Comparison of ENCODE assay signal across 8 mouse cellular contexts in the genomic region with DNA sequence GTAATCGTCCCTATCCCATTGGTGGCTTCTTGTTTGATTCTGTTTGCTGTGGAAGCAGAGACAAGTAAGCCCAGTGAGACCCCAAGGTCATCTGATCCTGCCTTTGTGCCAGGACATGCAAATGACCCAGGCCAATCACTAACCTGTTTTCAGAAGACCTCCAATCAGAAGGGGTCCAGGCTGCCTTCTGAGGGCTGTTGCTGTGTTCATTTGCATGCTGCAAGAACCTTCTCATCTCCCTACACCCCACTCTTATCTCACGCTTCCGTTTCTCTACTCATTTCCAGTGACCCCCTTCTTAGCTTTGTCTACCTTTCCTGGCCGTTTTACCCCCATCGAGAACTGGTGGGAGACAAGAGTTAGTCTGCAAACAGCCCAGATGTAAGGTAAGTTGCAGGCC. TPM values are rescaled to one million over a fixed set of nuclear protein-coding genes. Genes with fewer than 3 reads are reported as not detected.
DNase-seq lines count a peak whose midpoint lies in the region; ATAC-seq and TF ChIP-seq lines count a peak whose summit lies in the region.

Fam198b (plus strand) TSS at position 229 of the 400 bp plus-strand sequence.

- peak within 1 kb of the TSS; percentile 28; the same call in 1 of the 2 replicates for H3K27ac ChIP-seq in embryonic facial prominence, embryonic 15.5 days (replicated peaks)
- no peak within 1 kb of the TSS for H3K27ac ChIP-seq in intestine, embryonic 16.5 days (ENCODE audit: low read length)

- no peaks in the 10 kb centered on the region for H3K27me3 ChIP-seq in E14TG2a.4 (ENCODE audit: insufficient read depth, low read length)
- no peaks in the 10 kb centered on the region for H3K27me3 ChIP-seq in embryonic facial prominence, embryonic 15.5 days
- no peaks in the 10 kb centered on the region for H3K27me3 ChIP-seq in intestine, embryonic 16.5 days (replicated peaks; ENCODE audit: control insufficient read depth, insufficient read depth, low read length)

- H3K9me3 ChIP-seq in E14TG2a.4 (ENCODE audit: low read length): no peaks in the 10 kb centered on the region
- no peaks in the 10 kb centered on the region for H3K9me3 ChIP-seq in embryonic facial prominence, embryonic 15.5 days (replicated peaks)
- no peaks in the 10 kb centered on the region for H3K9me3 ChIP-seq in intestine, embryonic 16.5 days (ENCODE audit: control insufficient read depth, low read length)

- H3K36me3 ChIP-seq in E14TG2a.4 (ENCODE audit: insufficient read depth, low read length): no peaks in the 10 kb centered on the region
- H3K36me3 ChIP-seq in embryonic facial prominence, embryonic 15.5 days: no peaks in the 10 kb centered on the region
- no peaks in the 10 kb centered on the region for H3K36me3 ChIP-seq in intestine, embryonic 16.5 days (ENCODE audit: control insufficient read depth, insufficient read depth, low read length)

- 66% methylated on average over 5 of the region's 5 CpGs for WGBS in embryonic facial prominence, embryonic 15.5 days
- WGBS in intestine, embryonic 16.5 days: 34% methylated on average over 5 of the region's 5 CpGs

- ATAC-seq in embryonic facial prominence, embryonic 15.5 days (ENCODE audit: insufficient number of reproducible peaks, low FRiP score, low TSS enrichment, low read depth): no peak
- ATAC-seq in intestine, embryonic 16.5 days: no peak

- peak within 1 kb of the TSS; percentile 67 for H3K4me3 ChIP-seq in E14TG2a.4 (replicated peaks; ENCODE audit: low read length)
- peak within 1 kb of the TSS; percentile 26 for H3K4me3 ChIP-seq in embryonic facial prominence, embryonic 15.5 days (replicated peaks)
- peak within 1 kb of the TSS; percentile 41 for H3K4me3 ChIP-seq in intestine, embryonic 16.5 days (ENCODE audit: low read length)

- H3K4me1 ChIP-seq in E14TG2a.4 (replicated peaks; ENCODE audit: low read depth, low read length): peaks cover 26% of the 10 kb centered on the region
- peaks cover 22% of the 10 kb centered on the region for H3K4me1 ChIP-seq in embryonic facial prominence, embryonic 15.5 days
- peaks cover 9% of the 10 kb centered on the region for H3K4me1 ChIP-seq in intestine, embryonic 16.5 days (ENCODE audit: control insufficient read depth, insufficient read depth, low read length)

- intact Hi-C loops in gastrocnemius, postnatal 14 days (cut with DNase I; ENCODE audit: low total_unique reads): no loop called here

- no peak for TF ChIP-seq CTCF in E14TG2a.4 (conservative IDR thresholded peaks at IDR 0.05; ENCODE audit: low read length)

- no peak for DNase-seq in gastrocnemius, postnatal 14 days
- no peak for DNase-seq in gastrocnemius, adult 8-10 months (ENCODE audit: low spot score in 2 of 2)
- no peak for DNase-seq in thymus, postnatal 25 days
- DNase-seq in natural killer cell, adult 2 months (ENCODE audit: low spot score in 2 of 2): no peak
- DNase-seq in right cerebral cortex, adult 18-20 months: no peak

- H3K4me2 ChIP-seq in embryonic facial prominence, embryonic 15.5 days (replicated peaks): peak within 1 kb of the TSS; percentile 40
- peak within 1 kb of the TSS; percentile 48 for H3K4me2 ChIP-seq in intestine, embryonic 16.5 days (ENCODE audit: low read depth, low read length)

- H3K9ac ChIP-seq in embryonic facial prominence, embryonic 15.5 days: no peak within 1 kb of the TSS
- H3K9ac ChIP-seq in intestine, embryonic 16.5 days (ENCODE audit: low read depth, low read length): peak within 1 kb of the TSS; percentile 57

RNA-seq across cellular contexts. Expression of gene Fam198b, which starts in this region (rescaled TPM):
- total RNA-seq in gastrocnemius, postnatal 14 days (2021): 10 to 100 TPM; 25.9 to 34.0 TPM
- 1 to 10 TPM; 3.9 to 8.0 (median 6.7) TPM for total RNA-seq in gastrocnemius, adult 8-10 months (2022)
- 15.6 and 17.2 TPM in 2 replicates for polyA plus RNA-seq in embryonic facial prominence, embryonic 15.5 days (2015; fragmentation: Nextera tagmentation; extraction: Ambion mirVana)
- polyA plus RNA-seq in intestine, embryonic 16.5 days (2015; fragmentation: Nextera tagmentation; extraction: Ambion mirVana): 9.3 and 13.0 TPM in 2 replicates
